Mouse (Mus musculus) spleen, adult 2 months (tissue): ENCODE measurements around the gene Mis18bp1.

ENCODE experiments used
- CTCF ChIP-seq: fragments of 200-500 bp; IDR thresholded peaks from 2 replicates; pipeline ENCODE4 v1.5.1; 2011; ENCODE audit warnings: mild to moderate bottlenecking, inconsistent platforms; ENCODE audit not compliant: insufficient read depth, insufficient read length, insufficient replicate concordance; ENCODE audit errors: extremely low read depth
- POLR2A ChIP-seq: fragments of 200-500 bp; IDR thresholded peaks from 2 replicates; pipeline ENCODE4 v1.6.1; 2011; ENCODE audit warnings: low read depth, low read length, inconsistent platforms

GRCm38 (mm10) chr12:65113925-65114324, 58.5 kb downstream of the Mis18bp1 start:
- TF ChIP-seq CTCF (no peak), POLR2A (no peak)
